Mouse (Mus musculus) R1 (cell line): ENCODE results near the gene Kbtbd4.
"Not testable (repeated sequence)": the region's sequence is repeated elsewhere in the genome, so short reads cannot be mapped to it uniquely, and the experiment has no call there.

Experiments
- DNase-seq: peaks from one replicate; pipeline ENCODE4 v3.0.0-alpha.2; 2018; ENCODE audit warnings: low read depth, low spot score

Gene Kbtbd4

GRCm38 (mm10) chr2:90904076-90904855 lies at the start of gene Kbtbd4, which contains the start of gene Ndufs3:
TSS of gene Kbtbd4 (plus strand) at chr2:90904740.
TSS of gene Ndufs3 (minus strand) at chr2:90904827.
- peak; percentile 97 for DNase-seq

GRCm38 (mm10) chr2:90861486-90861885 lies 43.1 kb upstream of the Kbtbd4 start:
- no peak for DNase-seq

GRCm38 (mm10) chr2:90864184-90864583 lies 40.4 kb upstream of the Kbtbd4 start:
- DNase-seq = no peak

GRCm38 (mm10) chr2:90866524-90866923 lies 38.0 kb upstream of the Kbtbd4 start:
- peak; percentile 70 for DNase-seq

- DNase-seq = no peak
Observed at GRCm38 (mm10) chr2:90870136-90870601, 34.4 kb upstream of the Kbtbd4 start.

- no peak for DNase-seq
Observed at GRCm38 (mm10) chr2:90871180-90871961, 33.2 kb upstream of the Kbtbd4 start.

- DNase-seq = no peak
Observed at GRCm38 (mm10) chr2:90874025-90874424, 30.5 kb upstream of the Kbtbd4 start.

- no peak for DNase-seq
Observed at GRCm38 (mm10) chr2:90875239-90875638, 29.3 kb upstream of the Kbtbd4 start.

GRCm38 (mm10) chr2:90877584-90878259 lies 26.8 kb upstream of the Kbtbd4 start:
- DNase-seq = no peak

GRCm38 (mm10) chr2:90879419-90879818 lies 25.1 kb upstream of the Kbtbd4 start:
- DNase-seq = no peak

- no peak for DNase-seq
Observed at GRCm38 (mm10) chr2:90880144-90880785, 24.3 kb upstream of the Kbtbd4 start.

- DNase-seq = no peak
Observed at GRCm38 (mm10) chr2:90881824-90882223, 22.7 kb upstream of the Kbtbd4 start.

GRCm38 (mm10) chr2:90885218-90886041 lies 19.1 kb upstream of the Kbtbd4 start, which contains the start of gene C1qtnf4:
TSS of gene C1qtnf4 (plus strand) at chr2:90885860.
- peak; percentile 24 for DNase-seq

- no peak for DNase-seq
Observed at GRCm38 (mm10) chr2:90886436-90886835, 18.1 kb upstream of the Kbtbd4 start.

- DNase-seq = no peak
Observed at GRCm38 (mm10) chr2:90887627-90888026, 16.9 kb upstream of the Kbtbd4 start.

- peak; percentile 62 for DNase-seq
Observed at GRCm38 (mm10) chr2:90889550-90890548, 14.7 kb upstream of the Kbtbd4 start.

GRCm38 (mm10) chr2:90893673-90894298 lies 10.8 kb upstream of the Kbtbd4 start:
- DNase-seq = no peak

GRCm38 (mm10) chr2:90894299-90894677 lies 10.3 kb upstream of the Kbtbd4 start:
- DNase-seq = not testable (repeated sequence)

GRCm38 (mm10) chr2:90903398-90903797 lies 1.1 kb upstream of the Kbtbd4 start:
- DNase-seq = no peak
